Mouse (Mus musculus) megakaryocyte progenitor cell, adult 5-6 weeks (primary cell): Measurements from ENCODE around the gene Dip2c. TPM values are rescaled to one million over a fixed set of nuclear protein-coding genes. Genes with fewer than 3 reads are reported as not detected.

Experiments
- ATAC-seq: replicated peaks from 2 replicates; pipeline ENCODE4 v1.8.0; 2016; ENCODE audit warnings: mild to moderate bottlenecking, moderate TSS enrichment, inconsistent platforms; ENCODE audit not compliant: poor library complexity
- total RNA-seq, 2 experiments: library from RNA; stranded (forward) in 1 of 2; stranded (reverse) in 1 of 2; fragments of 157-497, 149-512 nt in 1 of 2; fragments of 200-1000 nt in 1 of 2; gene quantifications; 2 replicates each; pipeline versions ENCODE4 v1.2.3 to v1.2.4; 2015 to 2017

Gene Dip2c
- total RNA-seq, 2 experiments from 2014 or later: 1.6 to 1.8 TPM

- ATAC-seq: no peak
Measured at GRCm38 (mm10) chr13:9325262-9325661, 48.9 kb downstream of the Dip2c start.

GRCm38 (mm10) chr13:9329307-9329915 lies 53.1 kb downstream of the Dip2c start:
- ATAC-seq: no peak

GRCm38 (mm10) chr13:9333187-9333586 lies 56.9 kb downstream of the Dip2c start:
- no peak for ATAC-seq

- no peak for ATAC-seq
Measured at GRCm38 (mm10) chr13:9340293-9340692, 64.0 kb downstream of the Dip2c start.

- ATAC-seq: no peak
Measured at GRCm38 (mm10) chr13:9342696-9343095, 66.4 kb downstream of the Dip2c start.

GRCm38 (mm10) chr13:9347448-9347847 lies 71.1 kb downstream of the Dip2c start:
- no peak for ATAC-seq

GRCm38 (mm10) chr13:9350670-9351069 lies 74.3 kb downstream of the Dip2c start:
- ATAC-seq: no peak

- ATAC-seq: no peak
Measured at GRCm38 (mm10) chr13:9353890-9354289, 77.6 kb downstream of the Dip2c start.

- ATAC-seq: no peak
Measured at GRCm38 (mm10) chr13:9355331-9355730, 79.0 kb downstream of the Dip2c start.

- ATAC-seq: no peak
Measured at GRCm38 (mm10) chr13:9361457-9361856, 85.1 kb downstream of the Dip2c start.

GRCm38 (mm10) chr13:9371387-9371786 lies 95.1 kb downstream of the Dip2c start:
- ATAC-seq: peak; percentile 61

GRCm38 (mm10) chr13:9377130-9377529 lies 100.8 kb downstream of the Dip2c start:
- ATAC-seq: no peak

- no peak for ATAC-seq
Measured at GRCm38 (mm10) chr13:9380740-9381410, 104.5 kb downstream of the Dip2c start.

- ATAC-seq: peak; percentile 68
Measured at GRCm38 (mm10) chr13:9388017-9388416, 111.7 kb downstream of the Dip2c start.

- ATAC-seq: peak; percentile 44; the same call in 1 of the 2 replicates
Measured at GRCm38 (mm10) chr13:9389334-9389733, 113.0 kb downstream of the Dip2c start.

GRCm38 (mm10) chr13:9390204-9390804 lies 114.0 kb downstream of the Dip2c start:
- ATAC-seq: no peak; the same call in 1 of the 2 replicates

- ATAC-seq: no peak
Measured at GRCm38 (mm10) chr13:9393470-9393869, 117.1 kb downstream of the Dip2c start.

GRCm38 (mm10) chr13:9395286-9395685 lies 119.0 kb downstream of the Dip2c start:
- ATAC-seq: no peak

- ATAC-seq: no peak
Measured at GRCm38 (mm10) chr13:9398846-9399245, 122.5 kb downstream of the Dip2c start.

GRCm38 (mm10) chr13:9405399-9405798 lies 129.1 kb downstream of the Dip2c start:
- no peak for ATAC-seq

GRCm38 (mm10) chr13:9408983-9409382 lies 132.7 kb downstream of the Dip2c start:
- peak; percentile 97 for ATAC-seq

- ATAC-seq: peak; percentile 42; the same call in 1 of the 2 replicates
Measured at GRCm38 (mm10) chr13:9418441-9418840, 142.1 kb downstream of the Dip2c start.
